Mouse (Mus musculus): ENCODE results near the gene Slf1. TPM values are rescaled to one million over a fixed set of nuclear protein-coding genes. Genes with fewer than 3 reads are reported as not detected.
A peak's percentile ranks its signal among the peaks of the same experiment; 100 is the strongest.
"Not testable (repeated sequence)": the region's sequence is repeated elsewhere in the genome, so short reads cannot be mapped to it uniquely, and the experiment has no call there.

Slf1 gene
- 10 to 100 TPM; 17.3 to 21.6 TPM for total RNA-seq (2021)
- long read RNA-seq, experiment 1, partial matches to known transcripts, result 0 of 13 reads
- long read RNA-seq, experiment 1, other reads (novel, unspliced or antisense), result 11 of 13 reads
- long read RNA-seq, experiment 2, transcript Slf1-201 (21 exons, 3,747 nt), result major isoform, 6 of 17 reads
- long read RNA-seq, experiment 2, partial matches to known transcripts, result 3 of 17 reads
- long read RNA-seq, experiment 2, other reads (novel, unspliced or antisense), result 8 of 17 reads

DNA sequence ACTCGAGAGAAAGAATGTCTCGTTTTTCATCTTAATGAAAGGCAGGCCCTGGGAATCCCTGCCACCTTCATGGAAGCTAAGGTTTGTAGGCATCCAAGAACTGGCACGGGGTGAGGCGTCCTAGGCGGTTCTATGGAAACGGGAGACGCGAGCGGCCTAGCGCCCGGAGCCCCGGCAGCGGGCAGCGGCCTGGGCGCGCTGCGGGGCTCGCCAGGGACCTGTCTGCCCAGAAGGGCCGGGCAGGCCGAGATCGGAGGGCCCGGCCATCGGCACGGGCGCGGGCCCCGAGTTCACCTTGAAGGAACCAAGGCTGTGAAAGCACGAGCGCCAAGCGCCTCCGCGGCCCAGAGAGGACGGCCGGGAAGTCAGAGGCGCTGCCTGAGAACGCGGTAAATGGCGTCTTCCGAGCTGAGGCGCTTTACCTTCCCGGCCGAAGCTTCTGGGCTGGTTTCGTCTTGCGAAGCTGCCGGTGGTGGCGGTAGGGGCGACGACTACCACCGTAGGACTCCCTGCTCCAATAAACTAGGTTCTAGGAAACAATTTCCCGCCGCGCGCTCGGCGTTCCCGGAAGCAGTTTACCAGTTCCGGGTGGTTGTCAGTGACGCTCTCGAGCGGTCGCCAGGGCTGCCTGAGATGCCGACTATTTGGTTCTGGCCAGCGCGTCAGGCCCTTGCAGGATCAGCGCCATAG, at the start of gene Slf1, which contains the start of gene 2210408I21Rik:
Gene Slf1, minus strand, starts transcription at position 543 of the 690 bp plus-strand sequence.
Gene 2210408I21Rik, plus strand, starts transcription at position 610 of the 690 bp plus-strand sequence.
- peak; percentile 67 to 89 for DNase-seq (ENCODE audit: low spot score in 2 of 2)

DNA sequence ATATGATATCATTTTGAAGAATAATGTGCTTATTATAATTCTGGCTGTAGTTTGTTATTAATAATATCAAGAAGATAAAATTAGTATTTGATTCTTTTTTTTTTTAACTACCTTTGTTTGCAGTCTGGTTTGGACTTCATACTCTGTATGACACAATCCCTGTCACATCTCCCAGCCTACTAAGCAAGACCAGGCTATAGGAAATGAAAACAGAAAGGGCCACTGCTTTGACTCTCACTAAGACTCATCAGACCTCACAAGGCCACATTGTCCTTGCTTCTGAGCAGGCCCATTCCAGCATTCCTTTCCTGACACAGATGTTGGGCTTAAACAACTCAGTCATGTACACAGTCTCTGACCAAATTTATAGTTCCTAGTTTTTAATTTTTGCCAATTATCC, 42.7 kb upstream of the Slf1 start:
- no peak for DNase-seq (ENCODE audit: low spot score in 2 of 2)

DNA sequence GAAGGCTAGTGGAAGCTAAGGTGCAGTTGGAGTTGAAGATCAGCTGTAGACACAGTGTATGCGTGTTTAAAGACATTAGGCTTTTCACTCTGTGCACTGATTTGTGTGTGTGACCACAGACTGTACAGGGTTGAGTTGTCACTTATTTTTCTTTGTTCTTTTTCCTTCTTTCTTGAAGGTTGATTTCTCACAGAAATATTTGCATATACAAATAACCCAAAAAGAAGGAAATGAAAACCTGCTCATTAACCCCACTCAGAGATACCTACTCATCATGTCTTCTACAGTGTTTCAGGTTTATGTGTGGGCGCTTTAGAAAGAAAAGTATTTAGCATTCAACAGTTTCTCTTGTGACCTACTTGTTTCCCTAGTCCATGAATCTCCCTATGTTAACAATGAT, 5.6 kb upstream of the Slf1 start:
- DNase-seq (ENCODE audit: low spot score in 2 of 2), result no peak

DNA sequence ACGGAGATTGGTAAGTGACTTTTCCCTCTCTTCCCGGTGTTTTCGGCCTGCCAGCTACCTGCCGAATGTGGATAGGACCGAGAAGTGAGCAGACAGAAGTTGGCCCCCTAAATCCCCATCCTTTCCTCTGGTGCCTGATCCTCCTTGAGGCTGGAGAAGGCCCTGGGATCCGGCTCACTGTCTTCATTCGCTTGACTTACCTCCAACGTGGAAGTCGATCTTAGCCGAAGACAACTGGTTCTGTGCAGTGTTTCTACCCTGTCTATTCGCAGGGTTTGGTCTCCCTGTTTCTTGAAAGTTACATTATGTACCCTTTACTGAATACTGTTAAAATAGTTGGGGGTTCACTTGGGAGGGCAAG, 328 bp upstream of the Slf1 start:
- DNase-seq (ENCODE audit: low spot score in 2 of 2), result no peak

DNA sequence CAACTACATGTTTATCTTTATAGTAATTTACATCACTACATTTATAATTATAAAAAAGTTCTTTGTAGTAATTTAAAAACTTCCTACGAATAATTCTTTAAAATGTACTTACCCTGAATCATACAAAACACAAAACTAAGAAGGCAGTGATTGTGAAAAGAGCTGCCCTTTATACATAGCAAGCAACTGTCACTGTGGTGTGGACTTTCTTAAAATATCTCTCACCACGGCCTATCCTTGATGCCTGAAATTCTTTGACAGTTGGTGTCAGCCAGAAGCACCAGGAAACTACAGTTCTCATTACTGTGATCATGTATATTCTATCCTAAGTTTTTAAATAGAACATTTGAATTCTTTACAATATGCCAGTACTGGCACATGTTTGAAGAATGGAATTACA, 4.1 kb downstream of the Slf1 start:
- no peak for DNase-seq (ENCODE audit: low spot score in 2 of 2)

DNA sequence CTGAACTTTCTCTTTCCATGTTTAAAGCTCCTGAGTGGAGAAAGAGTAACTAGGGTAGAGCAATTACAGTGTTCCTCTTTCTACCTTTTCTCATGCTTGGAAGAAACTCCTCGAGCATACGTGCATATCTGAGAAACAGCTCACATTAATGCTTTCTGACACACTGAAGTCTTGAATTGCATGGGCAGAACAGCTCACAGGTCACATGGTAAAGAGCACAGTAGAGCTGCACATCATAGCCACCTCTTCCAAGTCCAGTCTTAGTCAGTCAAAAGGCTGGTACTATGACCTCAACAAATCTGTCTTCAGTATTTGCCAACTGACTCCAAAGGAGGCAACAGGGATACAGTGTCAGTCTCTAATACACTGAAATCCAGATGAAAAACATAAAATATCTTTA, 7.0 kb downstream of the Slf1 start:
- no peak for DNase-seq (ENCODE audit: low spot score in 2 of 2)

DNA sequence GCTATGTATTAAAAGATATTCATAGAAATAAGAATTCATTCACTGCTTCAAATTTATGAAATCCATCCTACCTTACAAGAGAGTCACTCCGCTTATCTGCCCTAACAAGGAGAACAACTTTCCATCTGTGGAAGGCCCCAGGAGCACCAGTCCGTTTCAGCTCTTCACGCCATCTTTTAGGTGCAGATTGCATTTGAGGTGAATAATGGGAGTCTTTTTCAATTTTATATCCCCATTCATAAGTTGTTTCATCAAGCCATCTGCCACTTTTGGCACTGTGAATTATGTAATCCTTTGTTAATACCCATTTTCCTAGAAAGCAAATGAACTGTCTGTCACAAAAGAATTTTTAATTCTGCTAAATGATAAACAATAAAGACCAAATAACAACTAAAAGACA, 10.1 kb downstream of the Slf1 start:
- DNase-seq (ENCODE audit: low spot score in 2 of 2), result no peak

DNA sequence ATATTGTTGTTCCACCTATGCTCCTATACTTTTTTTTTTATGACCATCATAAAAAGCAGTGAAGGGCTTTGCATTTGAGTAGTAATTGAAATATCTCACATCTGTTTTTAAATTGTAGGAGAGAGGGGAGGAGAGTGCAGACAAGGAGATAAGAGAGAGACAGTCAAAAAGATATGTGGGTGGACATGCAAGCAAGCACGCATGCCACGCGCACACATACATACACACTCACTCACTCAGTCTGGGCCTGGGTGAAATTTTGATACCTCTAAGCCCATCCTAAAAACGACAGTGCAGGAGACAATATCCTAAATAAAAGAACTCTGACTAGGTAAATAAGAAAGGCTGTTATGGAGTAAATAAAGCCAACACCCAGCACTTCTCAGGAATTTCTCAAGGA, 16.6 kb downstream of the Slf1 start:
- DNase-seq (ENCODE audit: low spot score in 2 of 2), result no peak

DNA sequence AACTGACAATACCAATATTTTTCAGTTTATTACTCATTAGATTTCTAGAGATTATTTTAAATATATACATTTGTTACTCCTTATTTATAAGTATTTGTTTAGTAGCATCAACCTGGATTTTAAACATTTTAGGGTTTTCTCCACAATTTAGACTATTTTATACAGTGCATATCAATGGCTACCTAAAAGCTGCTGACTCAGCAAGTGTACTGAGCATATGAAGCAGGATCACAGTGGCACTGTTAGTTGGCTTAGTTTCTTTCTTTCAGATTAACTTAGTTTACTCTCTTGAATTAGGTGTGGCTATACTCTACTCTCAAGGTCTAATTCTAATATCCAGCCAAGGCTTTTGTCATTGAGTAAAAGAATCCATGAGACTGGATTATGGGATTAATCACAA, 27.5 kb downstream of the Slf1 start:
- DNase-seq (ENCODE audit: low spot score in 2 of 2), result no peak

DNA sequence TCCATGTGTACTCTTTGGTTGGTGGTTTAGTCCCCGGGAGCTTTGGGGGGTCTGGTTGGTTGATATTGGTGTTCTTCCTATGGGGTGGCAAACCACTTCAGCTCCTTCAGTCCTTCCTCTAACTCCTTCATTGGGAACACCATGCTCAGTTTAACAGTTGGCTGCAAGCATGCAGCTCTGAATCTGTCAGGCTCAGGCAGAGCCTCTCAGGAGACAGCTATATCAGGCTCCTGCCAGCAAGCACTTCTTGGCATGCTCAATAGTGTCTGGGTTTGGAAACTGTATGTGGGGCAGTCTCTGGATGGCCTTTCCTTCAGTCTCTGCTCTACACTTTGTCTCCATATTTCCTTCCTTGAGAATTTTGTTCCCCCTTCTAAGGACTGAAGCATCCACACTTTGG, 42.4 kb downstream of the Slf1 start:
- DNase-seq (ENCODE audit: low spot score in 2 of 2), result not testable (repeated sequence)

DNA sequence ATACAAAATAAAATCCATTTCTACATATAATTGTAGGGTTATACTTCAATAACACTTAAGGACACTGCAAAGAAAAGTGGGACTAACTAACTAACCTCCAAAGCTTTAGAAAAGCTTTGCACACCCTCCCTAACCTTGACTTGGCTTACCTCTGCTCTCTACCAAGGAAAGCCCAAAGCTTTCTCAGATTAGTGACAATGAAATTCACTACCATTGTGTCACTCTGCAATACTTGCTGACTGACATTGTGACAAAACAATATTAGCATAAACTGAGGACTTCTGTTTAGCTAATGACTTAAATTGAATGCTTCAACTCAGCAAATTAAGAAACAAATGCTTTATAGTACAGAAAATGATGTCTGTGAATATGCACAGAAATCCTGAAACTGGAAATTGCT, 63.2 kb downstream of the Slf1 start:
- no peak for DNase-seq (ENCODE audit: low spot score in 2 of 2)

DNA sequence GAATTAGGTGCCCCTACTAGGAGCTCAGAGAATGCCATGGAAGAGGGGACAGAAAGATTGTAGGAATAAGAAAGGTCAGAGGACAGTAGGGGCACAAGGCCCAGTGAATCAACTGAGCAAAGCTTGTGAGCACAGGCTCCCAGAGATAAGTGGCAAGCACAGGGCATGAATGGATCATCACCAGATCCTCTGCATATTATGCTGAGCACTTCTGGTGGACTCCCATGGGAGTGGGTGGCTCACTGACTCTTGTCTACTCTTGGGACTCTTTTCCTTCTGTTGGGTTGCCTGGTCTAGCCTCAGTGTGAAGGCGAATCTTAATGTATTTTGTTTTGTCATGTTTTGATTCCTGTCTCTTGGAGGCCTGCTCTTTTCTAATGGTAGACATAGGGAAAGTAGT, 66.4 kb downstream of the Slf1 start:
- DNase-seq (ENCODE audit: low spot score in 2 of 2), result no peak

DNA sequence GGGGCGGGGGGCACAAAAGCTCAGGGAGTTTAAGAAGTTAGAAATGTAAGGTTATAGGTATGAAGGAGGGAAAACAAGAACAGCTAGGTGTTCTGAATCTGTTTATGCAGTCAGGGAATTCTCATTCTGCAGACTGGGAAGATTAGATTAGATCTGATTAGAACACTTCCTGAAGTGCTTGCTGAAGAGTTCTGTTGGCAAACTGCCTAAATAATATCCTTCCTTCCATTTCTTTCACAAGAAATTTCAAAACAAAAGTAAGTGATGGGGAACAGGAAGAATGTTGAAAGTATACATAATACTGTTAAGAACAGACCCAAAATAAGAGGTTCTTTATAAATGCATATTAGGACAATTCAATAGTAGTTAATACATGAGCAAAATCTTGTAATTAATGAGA, 72.1 kb downstream of the Slf1 start:
- no peak for DNase-seq (ENCODE audit: low spot score in 2 of 2)

DNA sequence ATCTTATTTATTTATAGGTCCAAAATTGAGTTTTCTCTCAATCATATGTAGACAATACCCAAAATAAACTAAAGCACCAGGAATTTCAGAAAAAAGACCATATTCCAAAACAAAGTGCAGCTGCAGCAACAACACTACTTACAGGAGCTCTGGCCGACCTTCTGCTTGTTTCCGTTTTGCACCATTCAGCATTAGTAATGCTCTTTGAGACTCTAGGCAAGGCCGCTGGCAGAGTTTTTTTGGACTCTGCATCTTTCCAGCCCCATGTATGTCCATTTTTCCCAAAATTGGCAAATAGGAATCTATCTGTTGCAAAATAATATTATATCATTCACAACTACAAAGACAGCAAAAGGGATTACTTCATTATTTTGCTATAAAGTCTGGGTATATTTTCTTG, 85.5 kb downstream of the Slf1 start:
- DNase-seq (ENCODE audit: low spot score in 2 of 2), result no peak

DNA sequence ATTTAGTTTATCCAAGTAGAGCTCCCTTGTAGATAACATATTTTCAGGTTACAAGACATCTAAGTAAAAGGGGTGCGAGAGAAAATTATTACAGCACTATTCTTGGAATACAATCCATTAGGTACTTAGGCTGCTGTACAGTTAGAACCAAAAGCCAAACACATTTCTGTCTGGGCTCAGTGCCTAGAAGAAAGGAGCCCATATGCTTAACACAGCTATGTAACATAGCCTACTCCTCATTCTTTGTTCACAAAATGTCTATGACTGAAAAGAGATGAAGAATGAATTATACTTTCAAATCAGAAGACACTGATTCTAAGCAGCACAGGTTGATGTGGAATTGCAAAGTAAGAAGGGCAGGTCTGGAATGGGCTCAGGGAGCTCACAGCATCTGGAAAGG, 86.8 kb downstream of the Slf1 start:
- no peak for DNase-seq (ENCODE audit: low spot score in 2 of 2)

DNA sequence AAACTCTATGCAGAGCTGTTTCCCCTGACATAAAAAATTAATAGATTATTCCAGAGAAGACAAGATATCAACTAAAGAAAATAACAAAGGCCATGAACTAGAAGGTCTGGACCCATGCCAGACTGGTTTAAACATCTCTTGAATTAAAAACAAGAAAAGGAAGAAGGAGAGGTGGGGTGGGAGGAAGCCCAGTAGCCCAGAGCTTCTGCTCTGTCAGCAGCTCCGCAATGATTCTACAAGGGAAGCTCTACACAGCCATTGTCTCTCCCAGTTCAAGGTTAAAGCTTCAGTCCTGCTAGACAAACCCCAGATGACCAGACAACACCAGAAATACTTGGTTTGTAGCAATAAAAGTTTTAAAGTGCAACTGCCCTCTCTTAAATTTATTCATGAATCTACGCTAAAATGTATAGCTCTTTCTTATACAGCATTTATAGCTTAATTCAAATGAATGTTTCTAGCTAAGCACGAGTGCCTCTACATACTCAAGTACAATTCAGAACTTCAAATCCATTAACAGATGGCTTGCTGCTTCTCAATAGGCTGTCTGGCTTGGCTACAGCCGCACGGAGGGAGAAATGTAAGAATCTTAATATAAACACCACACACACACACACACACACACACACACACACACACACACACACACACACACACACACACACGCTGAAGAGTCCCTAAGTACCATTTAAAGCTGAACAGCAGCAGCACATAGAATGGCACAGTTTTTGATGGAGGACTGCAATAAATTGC, 87.9 kb downstream of the Slf1 start:
- no peak for DNase-seq (ENCODE audit: low spot score in 2 of 2)

DNA sequence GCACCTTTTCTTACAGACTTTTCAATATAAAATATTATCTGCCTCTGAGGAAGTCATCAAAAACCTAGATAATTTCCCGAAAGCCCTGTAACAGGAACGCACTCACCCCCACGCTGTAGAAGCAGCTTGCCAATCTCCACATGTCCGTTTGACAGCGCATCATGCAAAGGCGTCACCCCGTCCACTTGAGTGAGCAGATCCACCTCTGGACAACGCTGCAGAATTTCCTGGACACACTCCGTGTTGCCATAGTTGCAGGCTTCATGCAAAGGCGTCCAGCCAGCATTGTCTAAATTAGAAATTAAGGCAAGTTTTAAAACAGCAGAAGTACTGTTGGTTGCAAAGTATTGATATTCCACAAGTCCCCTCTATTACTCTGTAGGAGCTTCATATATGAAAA, 88.9 kb downstream of the Slf1 start:
- DNase-seq (ENCODE audit: low spot score in 2 of 2), result no peak

DNA sequence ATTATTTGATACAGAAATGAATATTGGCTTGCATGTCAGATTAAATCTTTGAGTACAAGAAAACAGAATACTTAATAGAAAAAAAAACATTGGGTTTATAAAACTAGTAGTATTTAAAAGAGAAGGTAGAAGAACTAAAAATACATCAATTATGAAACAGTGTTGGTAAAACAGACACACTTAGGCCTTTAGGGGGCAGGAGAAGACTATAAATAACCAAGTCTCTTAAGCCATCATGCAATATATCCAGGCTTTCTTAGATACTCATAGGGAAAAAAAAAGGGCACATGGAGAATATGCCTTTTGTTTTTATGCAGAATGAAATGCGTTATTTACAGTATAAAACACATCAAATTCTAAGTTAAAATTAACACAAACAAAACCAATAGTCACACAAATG, 89.9 kb downstream of the Slf1 start:
- no peak for DNase-seq (ENCODE audit: low spot score in 2 of 2)

DNA sequence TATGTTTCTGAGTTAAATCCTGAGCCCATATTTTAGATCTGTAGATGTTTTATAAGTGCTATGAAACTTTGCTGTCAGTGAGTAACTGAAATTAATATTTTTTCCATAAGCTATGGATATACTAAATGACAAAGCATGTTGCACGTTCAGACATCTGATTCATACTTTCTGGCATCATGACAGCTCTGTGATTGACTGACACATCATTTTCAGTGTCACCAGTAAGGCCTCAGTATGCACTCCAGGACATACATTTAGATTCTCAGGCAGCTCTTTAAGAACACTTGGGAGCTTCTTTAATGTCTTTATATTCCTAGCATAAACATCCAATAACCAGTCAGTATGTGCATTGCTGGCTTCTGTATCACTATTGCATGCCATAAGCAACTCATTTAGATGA, 91.9 kb downstream of the Slf1 start:
- DNase-seq (ENCODE audit: low spot score in 2 of 2), result no peak

DNA sequence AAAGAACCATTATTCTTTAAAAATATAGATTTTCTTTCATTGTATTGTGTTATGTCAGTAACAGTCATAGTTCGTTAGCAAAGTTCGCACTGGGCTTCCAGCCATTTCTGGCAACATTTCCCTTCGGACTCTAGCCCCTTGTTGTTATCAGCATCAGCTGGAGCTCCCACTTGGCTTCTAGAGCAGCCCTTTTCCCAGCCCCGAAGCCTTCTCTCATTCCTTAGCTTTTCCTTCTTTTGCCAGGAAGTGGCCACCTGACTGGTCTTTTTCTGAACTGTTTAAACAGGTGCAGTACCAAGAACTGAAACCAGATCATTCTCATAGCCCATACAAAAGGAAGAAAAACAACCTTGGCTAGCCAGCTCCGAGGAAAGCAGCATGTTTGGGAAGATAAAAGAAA, 105.7 kb downstream of the Slf1 start:
- no peak for DNase-seq (ENCODE audit: low spot score in 2 of 2)

DNA sequence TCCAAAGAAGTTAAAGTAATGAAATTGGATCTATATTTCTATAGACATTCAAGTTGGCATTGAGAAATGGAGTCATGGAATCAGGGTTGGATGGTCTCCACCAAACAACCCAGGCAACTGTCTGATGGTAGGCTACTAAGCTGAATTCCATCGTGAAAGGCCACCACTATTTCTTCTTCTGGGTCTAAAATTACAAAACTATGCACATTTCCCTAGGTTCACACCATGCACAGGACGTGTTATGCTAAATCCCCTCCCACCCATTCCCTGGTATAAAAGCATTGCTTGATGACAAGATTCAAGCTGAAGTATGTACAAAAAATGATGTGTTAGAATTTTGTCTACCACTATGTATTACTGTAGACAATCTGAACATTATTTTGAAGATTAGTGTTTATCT, 116.4 kb downstream of the Slf1 start:
- no peak for DNase-seq (ENCODE audit: low spot score in 2 of 2)

DNA sequence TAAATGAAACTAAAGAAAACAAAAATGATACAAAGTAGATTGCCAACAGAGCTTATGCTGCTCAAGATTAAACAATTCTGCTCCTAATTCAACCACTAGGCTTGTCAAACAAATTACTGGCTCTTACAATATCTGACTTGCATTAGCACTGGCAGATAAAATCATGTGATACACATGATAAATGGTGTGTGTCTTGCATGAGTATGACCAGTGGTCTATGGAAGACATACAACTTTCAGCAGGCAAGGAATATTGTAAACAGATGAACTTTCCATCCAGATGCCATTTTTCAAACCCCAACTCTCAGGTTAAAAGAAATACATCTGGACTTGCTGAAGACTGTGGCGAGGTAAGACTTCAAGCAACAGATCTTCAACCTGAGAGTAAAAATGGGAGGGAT, 131.6 kb downstream of the Slf1 start:
- no peak for DNase-seq (ENCODE audit: low spot score in 2 of 2)

DNA sequence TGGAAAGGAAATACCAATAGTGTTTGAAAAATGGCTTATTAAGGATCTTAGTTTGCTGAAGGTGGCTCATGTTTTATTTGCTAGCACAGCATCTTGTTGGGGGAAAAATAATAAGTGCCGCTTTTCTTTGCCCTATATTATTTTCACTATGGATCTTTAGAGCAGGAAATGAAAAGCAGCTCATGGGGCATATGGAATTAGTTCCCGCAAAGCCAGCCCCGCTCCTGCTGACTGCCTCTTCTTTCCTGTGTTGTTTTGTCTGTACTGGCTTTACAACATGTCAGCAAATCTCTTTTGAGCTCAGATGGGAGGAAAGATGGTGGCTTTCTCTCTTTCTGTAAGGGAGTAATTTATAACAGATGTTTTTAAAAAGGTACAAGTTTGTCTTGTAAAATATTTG, 132.6 kb downstream of the Slf1 start:
- DNase-seq (ENCODE audit: low spot score in 2 of 2), result no peak
